Mouse (Mus musculus): Measurements from ENCODE around the gene Nup210.

DNA sequence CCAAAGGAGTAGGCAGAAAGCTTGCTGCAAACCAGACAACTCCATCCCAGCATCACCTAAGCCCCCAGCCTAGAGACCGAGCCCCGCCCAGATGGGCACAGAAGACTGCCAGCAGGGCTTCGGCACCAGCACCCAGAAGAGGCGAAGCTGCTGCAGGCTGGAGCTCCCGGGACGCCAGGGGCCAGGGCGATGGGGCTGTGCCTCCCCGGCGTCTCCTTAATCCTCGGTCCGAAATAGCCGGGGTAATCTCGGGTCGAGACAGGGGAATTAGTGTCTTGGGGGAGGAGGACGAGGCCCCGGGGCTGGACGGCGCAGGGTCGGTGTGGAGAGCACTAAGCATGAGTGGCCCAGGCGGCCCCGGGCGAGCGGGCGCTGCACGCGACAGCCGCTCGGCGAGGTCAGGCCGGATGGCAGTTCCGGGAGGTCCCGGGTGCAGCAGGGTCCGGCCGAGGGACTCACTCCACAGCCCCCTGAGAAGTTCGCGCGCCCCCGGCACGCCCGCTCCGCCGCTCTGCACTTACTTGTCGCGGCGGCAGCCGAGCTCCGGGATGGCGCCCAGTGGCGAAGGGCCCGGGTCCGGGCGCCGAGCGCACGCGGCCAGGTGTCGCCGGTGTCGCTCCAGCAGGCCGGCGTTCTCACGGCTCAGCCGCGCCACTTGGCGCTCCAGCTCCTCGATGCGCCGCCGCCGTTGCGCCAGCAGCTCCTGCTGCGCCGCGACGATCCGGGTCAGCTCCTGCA is 128.9 kb downstream of the Nup210 start:
- no peak for TF ChIP-seq CTCF (IDR thresholded peaks at IDR 0.05; ENCODE audit: insufficient read depth, low read depth, low read length)
- 0 out of 2 replicates have a peak, but pooled peaks have one; percentile 9 for TF ChIP-seq POLR2A (IDR thresholded peaks at IDR 0.05; ENCODE audit: insufficient read depth, low read depth, low read length)

All from olfactory bulb, adult 2 months (tissue).